Mouse (Mus musculus): ENCODE results near the gene Dnajb14.
A peak's percentile ranks its signal among the peaks of the same experiment; 100 is the strongest.
"Not testable (repeated sequence)": the region's sequence is repeated elsewhere in the genome, so short reads cannot be mapped to it uniquely, and the experiment has no call there.

The Dnajb14 gene

DNA sequence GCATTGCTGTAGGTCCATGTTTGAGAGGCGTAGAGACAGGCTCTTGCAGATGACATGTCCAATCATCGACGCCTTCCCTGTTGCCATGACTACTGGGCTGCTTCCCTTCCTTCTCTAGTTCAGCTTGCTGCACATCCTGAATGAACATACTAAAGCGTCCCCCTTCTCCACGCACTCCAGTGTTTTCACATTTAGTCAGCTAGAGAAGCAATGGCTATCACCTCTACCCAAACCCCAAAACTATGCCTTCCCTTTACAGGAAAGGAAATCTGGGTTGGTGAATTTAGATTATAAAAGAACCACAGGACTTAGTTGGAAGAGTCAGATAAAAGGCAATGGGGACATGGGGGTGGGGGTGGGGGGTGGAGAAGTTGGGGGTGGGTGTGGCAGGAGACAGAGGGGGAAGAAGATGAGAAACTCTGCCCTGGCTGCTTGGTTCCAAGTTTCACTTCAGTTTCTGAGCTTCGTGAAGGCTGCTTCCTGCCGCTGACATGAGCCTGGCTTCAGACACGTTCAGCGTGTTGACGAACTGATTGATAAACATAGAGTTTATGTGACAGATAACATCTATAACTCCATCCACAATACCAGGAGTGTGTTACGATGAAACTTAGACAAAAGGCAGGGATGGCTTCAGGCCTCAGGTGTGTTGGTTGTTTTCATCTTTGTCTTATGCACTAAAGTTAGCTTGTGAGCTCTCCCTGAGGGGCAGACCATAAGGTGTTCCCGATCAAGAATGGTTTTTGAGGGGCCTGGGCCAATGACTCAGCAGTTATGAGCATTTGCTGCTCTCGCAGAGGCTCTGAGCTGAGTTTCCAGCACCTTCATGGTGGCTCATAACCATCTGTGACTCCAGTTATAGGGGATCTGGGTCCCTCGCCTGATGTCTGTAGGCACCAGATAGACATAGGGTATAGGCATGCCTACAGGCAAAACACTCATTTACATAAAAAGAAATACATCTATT lies 85.7 kb downstream of the Dnajb14 start:
- DNase-seq = peak; percentile 46 to 48

DNA sequence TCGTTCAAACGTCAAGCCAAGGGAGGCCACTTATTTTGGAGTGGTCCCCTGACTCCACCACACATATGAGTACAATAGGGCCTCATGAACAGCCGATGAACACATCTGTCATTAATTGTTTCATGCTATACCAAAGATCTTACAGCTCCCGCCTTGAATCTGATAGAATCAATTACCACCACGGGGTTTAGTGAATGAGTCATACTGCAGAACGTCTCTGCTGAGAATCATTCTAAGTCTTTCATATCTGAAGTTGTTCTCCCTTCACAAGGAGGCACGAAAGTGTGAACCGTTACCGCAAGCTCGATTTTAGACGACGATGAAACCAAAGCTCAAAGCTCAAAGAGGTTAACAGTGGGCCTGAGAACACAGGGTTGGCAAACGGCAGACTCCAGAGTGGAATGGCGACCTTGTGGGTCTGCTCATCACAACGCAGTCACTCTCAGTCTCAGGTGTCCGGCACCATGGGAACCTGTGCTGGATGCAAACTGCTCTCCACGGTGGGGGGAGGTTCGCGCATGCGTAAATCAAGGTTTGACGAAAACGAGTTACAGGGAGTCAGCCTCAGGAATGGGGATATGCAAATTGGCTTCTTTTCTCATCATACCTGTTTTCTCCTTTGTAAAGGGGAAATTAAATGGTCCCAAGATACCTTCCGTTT lies 86.9 kb downstream of the Dnajb14 start:
- DNase-seq = no peak

- DNase-seq = no peak
These were observed 88.1 kb downstream of the Dnajb14 start for GRCm38 (mm10) chr3:137955560-137956081.

DNA sequence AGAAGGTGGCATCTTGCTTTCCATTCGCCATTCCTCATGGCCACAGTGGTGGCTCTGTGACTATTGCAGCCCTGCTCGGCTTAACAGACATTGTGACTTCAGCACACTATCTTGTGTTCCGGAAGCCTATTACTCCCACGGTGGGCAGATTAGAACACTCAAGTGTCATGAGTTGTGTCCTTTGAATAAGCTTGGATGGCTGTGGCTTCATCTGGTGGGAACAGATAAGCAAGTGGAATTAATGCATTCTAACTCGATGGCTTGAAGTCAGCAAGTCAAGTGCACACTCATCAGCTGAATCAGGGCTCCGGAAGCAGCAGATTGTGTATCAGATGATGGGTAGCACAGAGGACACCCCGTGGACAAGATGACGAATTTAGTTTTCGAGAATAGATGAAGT lies 90.4 kb downstream of the Dnajb14 start:
- no peak for DNase-seq

DNA sequence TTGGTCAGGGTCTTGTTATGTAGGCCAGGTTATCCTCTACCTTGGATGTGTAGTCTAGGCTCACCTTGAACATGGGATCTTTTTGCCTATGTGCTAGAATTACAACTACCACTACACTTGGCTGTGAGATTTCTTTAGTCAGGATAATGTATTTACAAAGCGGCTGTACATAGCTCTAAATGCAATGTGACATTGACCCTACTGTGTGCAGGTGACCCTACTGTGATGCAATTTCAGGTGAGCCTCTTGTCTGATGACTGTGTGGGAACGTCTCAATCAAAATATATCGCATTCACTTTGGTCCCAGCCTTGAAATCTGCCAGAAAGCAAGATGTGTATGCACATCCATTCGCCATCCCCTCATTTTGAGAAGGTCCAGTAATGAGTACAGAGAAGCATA lies 90.9 kb downstream of the Dnajb14 start:
- DNase-seq = no peak

DNA sequence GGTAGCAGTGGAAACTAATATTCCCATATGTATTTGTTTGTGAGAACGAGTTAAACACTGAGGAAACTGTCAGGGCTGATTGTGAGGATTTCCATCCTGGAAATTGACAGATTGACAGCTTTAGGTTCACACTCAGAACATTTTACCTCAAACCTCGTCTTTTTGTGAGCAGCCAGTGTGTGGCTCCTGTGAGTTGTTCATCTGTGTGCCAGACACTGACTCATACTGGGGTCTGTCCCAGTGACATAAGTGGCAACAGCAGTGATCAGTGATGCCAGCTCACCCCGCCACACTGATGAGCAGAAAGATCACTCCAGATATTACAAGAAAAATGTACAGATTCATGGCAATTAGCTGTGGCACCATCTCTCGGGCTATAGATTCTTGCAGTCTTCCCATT lies 92.0 kb downstream of the Dnajb14 start:
- DNase-seq = no peak

GRCm38 (mm10) chr3:137961736-137962385 lies 94.4 kb downstream of the Dnajb14 start:
- peak; percentile 52 to 54 for DNase-seq

DNA sequence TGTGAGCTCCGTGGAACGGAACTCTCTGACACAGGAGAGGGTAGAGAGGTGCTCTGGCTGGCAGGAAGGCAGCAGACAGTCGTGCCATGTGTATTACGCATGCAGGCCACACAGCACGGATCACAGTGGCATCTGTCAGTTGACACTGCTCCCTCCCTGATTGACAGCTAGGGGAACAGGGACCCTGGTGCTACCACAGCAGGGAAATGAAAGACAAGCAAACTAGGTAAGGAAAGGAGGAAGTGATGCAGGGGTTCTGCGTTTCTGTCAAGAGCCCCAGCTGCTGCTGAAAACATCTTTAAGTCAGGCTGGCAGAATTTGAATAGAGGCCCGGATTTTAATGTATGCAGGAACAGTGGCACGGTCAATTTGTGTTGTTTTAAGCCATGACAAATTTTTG lies 96.0 kb downstream of the Dnajb14 start:
- DNase-seq = no peak

- not testable (repeated sequence) for DNase-seq
These were observed 96.5 kb downstream of the Dnajb14 start for GRCm38 (mm10) chr3:137964014-137964413.
